Mouse (Mus musculus) liver, postnatal 0 days (tissue): ENCODE results near the gene Kcnq2. TPM values are rescaled to one million over a fixed set of nuclear protein-coding genes. Genes with fewer than 3 reads are reported as not detected.

Source experiments
- ATAC-seq: fragments of 200-750 bp; cut with Nextera tagmentation; 2 replicates; pipeline ENCODE4 v1.8.0; 2017; ENCODE audit warnings: mild to moderate bottlenecking, moderate library complexity
- DNase-seq: peaks from one replicate; pipeline ENCODE4 v3.0.0-alpha.2; 2016
- H3K27ac ChIP-seq: fragments of 300-500 bp; sonication (generic); 2 replicates; pipeline ENCODE4 v1.5.1; 2014; ENCODE audit warnings: antibody characterized with exemption, moderate library complexity, mild to moderate bottlenecking, low read depth
- H3K27me3 ChIP-seq: fragments of 300-500 bp; sonication (generic); 2 replicates; pipeline ENCODE4 v1.6.1; 2014; ENCODE audit warnings: low read length, control low read depth, mixed read lengths; ENCODE audit not compliant: insufficient read depth
- H3K36me3 ChIP-seq: fragments of 300-500 bp; sonication (generic); replicated peaks from 2 replicates; pipeline ENCODE4 v1.6.1; 2014; ENCODE audit warnings: mild to moderate bottlenecking, control low read depth, low read length, moderate library complexity, mixed read lengths; ENCODE audit not compliant: insufficient read depth
- H3K4me1 ChIP-seq: fragments of 300-500 bp; sonication (generic); 2 replicates; pipeline ENCODE4 v1.6.1; 2014; ENCODE audit warnings: antibody characterized with exemption, mild to moderate bottlenecking, control low read depth; ENCODE audit not compliant: insufficient read depth
- H3K4me2 ChIP-seq: fragments of 300-500 bp; sonication (generic); 2 replicates; pipeline ENCODE4 v1.6.1; 2014; ENCODE audit warnings: low read depth, mild to moderate bottlenecking, low read length, moderate library complexity, mixed read lengths
- H3K4me3 ChIP-seq: fragments of 300-500 bp; sonication (generic); 2 replicates; pipeline ENCODE4 v1.5.1; 2014; ENCODE audit warnings: low read depth, low read length
- H3K9ac ChIP-seq: fragments of 300-500 bp; sonication (generic); replicated peaks from 2 replicates; pipeline ENCODE4 v1.6.1; 2014; ENCODE audit warnings: mild to moderate bottlenecking, moderate library complexity
- H3K9me3 ChIP-seq: fragments of 300-500 bp; sonication (generic); 2 replicates; pipeline ENCODE4 v1.6.1; 2016; ENCODE audit warnings: mild to moderate bottlenecking, control low read depth, low read length, mixed read lengths
- CTCF ChIP-seq: sonication (generic); IDR thresholded peaks from 2 replicates; pipeline ENCODE4 v1.5.1; 2016; ENCODE audit warnings: antibody characterized with exemption, low read depth
- EP300 ChIP-seq: IDR thresholded peaks from 2 replicates; pipeline ENCODE4 v1.6.1; 2016; ENCODE audit warnings: antibody characterized with exemption, low read depth, mild to moderate bottlenecking
- WGBS: fragments of 180-500 bp; shearing (Covaris S2); extraction: QIAGEN DNeasy Blood & Tissue Kit; methylation state at CpG from one replicate; pipeline ENCODE4 v1.1.7; 2014; ENCODE audit not compliant: insufficient replicate concordance; 5-methylcytosine and 5-hydroxymethylcytosine counted together
- polyA plus RNA-seq: library from polyadenylated mRNA; unstranded; fragments of >200 nt; fragmentation: Nextera tagmentation; extraction: Ambion mirVana; gene quantifications from 2 replicates; pipeline ENCODE4 v1.2.1, GENCODE M21; 2015

Gene Kcnq2
- polyA plus RNA-seq, 1 experiment from 2014 or later = not detected

DNA sequence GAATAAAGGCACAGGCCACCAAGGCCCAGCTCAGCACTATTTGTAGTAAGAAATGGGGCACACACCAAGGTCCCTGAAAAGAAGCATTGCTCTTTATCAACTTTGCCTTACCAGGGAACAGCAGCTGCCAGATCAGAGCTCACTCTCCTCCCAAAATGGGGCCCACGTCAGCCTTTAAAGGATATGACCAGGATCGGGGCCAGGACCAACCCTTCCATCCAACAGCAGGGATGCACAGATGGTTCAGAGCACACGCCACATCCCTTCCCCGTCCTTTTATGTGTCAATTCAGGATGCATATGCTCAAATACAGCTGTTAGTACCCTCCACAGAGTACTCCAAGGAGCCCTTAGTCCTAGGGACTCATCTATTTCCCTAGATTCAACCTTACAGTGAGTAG is 4.9 kb downstream of the Kcnq2 start:
- Histone ChIP-seq H3K27ac (no peak overlapping the region), H3K9me3 (no peaks in the 10 kb centered on the region), H3K27me3 (peaks cover 23% of the 10 kb centered on the region), H3K9ac (no peak overlapping the region), H3K4me1 (0 out of 2 replicates have a peak, but pooled peaks cover 4% of the 10 kb centered on the region), H3K4me3 (no peak overlapping the region), H3K4me2 (no peak overlapping the region), H3K36me3 (no peaks in the 10 kb centered on the region)
- WGBS = 66% methylated on average over 4 of the region's 4 CpGs
- TF ChIP-seq EP300 = no peak
- TF ChIP-seq CTCF = no peak
- ATAC-seq (no peak), DNase-seq (no peak)

- peaks cover 12% of the 10 kb centered on the region for H3K27me3 ChIP-seq
- ATAC-seq = no peak
- no peaks in the 10 kb centered on the region for H3K4me1 ChIP-seq
- no peak overlapping the region for H3K9ac ChIP-seq
- DNase-seq = no peak
- H3K4me2 ChIP-seq = no peak overlapping the region
- no peaks in the 10 kb centered on the region for H3K9me3 ChIP-seq
- TF ChIP-seq EP300 = no peak
- TF ChIP-seq CTCF = no peak
- H3K27ac ChIP-seq = no peak overlapping the region
- 71% methylated on average over 4 of the region's 4 CpGs for WGBS
- H3K36me3 ChIP-seq = no peaks in the 10 kb centered on the region
- no peak overlapping the region for H3K4me3 ChIP-seq
These were observed 6.1 kb downstream of the Kcnq2 start for GRCm38 (mm10) chr2:181128963-181129362.

- Histone ChIP-seq H3K4me1 (no peaks in the 10 kb centered on the region), H3K4me2 (no peak overlapping the region), H3K36me3 (no peaks in the 10 kb centered on the region), H3K4me3 (no peak overlapping the region), H3K9me3 (no peaks in the 10 kb centered on the region), H3K27ac (no peak overlapping the region), H3K27me3 (peaks cover under 1% of the 10 kb centered on the region; the same call in 1 of the 2 replicates), H3K9ac (no peak overlapping the region)
- whole genome bisulfite sequencing = 30% methylated on average over 3 of the region's 3 CpGs
- ATAC-seq = no peak
- DNase-seq = no peak
- TF ChIP-seq EP300 (no peak), CTCF (no peak)
These were observed 7.3 kb downstream of the Kcnq2 start for GRCm38 (mm10) chr2:181127786-181128185.

DNA sequence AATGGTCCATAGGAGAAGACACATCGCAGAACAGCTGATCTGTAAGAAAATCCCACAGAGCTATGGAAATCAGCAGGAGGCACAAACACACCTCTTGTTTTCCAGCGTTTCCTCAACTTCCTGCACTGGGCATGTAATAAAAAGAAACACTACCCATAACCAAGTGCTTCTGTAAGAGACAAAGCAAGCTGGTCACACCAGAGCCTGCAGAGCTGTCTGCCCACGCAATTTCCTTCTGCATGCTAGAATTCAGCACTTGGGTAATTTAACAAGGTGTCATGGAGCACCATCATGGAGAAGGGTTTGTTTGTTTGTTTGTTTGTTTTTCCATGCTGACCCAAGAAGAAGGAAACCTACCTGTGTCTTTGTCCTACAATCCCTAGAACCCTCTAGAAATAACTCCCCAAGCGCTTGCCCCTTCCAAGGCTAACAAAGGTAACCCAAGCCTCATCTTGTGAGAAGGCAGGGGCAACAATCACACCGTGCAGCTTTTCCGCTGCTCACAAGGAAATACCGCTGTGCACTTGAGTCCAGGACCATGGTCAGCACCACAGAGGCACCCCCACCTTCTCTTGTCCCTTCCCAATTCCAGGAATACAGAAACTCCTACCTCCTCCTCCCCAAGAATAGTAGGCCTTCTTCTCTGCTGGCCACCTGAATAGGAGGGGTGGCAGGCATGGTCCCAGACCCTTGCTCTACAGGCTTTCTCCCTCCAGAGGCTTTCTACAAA is 9.2 kb downstream of the Kcnq2 start:
- WGBS = 37% methylated on average over 7 of the region's 7 CpGs
- Histone ChIP-seq H3K4me3 (no peak overlapping the region), H3K27me3 (no peaks in the 10 kb centered on the region), H3K27ac (no peak overlapping the region), H3K9ac (no peak overlapping the region), H3K9me3 (no peaks in the 10 kb centered on the region), H3K36me3 (no peaks in the 10 kb centered on the region), H3K4me2 (no peak overlapping the region), H3K4me1 (no peaks in the 10 kb centered on the region)
- ATAC-seq (no peak), DNase-seq (no peak)
- no peak for TF ChIP-seq CTCF
- TF ChIP-seq EP300 = no peak

GRCm38 (mm10) chr2:181122642-181123041 is 12.5 kb downstream of the Kcnq2 start:
- Histone ChIP-seq H3K9me3 (no peaks in the 10 kb centered on the region), H3K27ac (no peak overlapping the region), H3K36me3 (no peaks in the 10 kb centered on the region), H3K9ac (no peak overlapping the region), H3K4me1 (no peaks in the 10 kb centered on the region), H3K4me3 (no peak overlapping the region), H3K27me3 (no peaks in the 10 kb centered on the region), H3K4me2 (no peak overlapping the region)
- DNase-seq (no peak), ATAC-seq (no peak)
- no peak for TF ChIP-seq CTCF
- no peak for TF ChIP-seq EP300

DNA sequence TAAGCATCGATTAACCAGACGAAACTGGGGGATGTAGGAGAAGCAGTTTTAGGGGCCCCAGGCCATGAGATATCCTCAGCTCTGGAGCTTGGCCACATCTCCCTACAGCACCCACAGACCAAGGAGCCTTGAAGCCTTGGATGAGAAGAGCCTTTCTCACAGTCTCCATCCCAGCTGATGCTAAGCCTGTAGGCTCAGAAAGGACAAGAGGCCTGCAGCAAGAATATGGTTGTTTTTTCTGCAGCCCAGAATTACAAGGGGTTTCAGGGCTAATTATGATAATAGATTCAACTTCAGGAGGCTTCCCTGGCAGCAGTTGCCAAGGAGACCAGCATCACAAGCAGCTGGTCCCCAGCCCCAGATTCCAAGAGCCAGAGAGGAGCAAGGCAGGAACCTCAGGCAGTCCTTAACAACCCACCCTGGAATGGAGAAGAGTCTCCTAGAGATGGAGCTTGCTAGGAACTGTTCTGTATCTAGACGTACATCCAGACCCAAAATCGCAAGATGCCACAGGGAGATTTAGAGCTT is 14.1 kb downstream of the Kcnq2 start:
- ATAC-seq = no peak
- WGBS = 69% methylated on average over 4 of the region's 4 CpGs
- no peak for TF ChIP-seq CTCF
- TF ChIP-seq EP300 = no peak
- no peaks in the 10 kb centered on the region for H3K4me1 ChIP-seq
- H3K9ac ChIP-seq = no peak overlapping the region
- H3K27me3 ChIP-seq = no peaks in the 10 kb centered on the region
- no peak overlapping the region for H3K4me2 ChIP-seq
- no peak for DNase-seq
- no peaks in the 10 kb centered on the region for H3K9me3 ChIP-seq
- H3K4me3 ChIP-seq = no peak overlapping the region
- no peaks in the 10 kb centered on the region for H3K36me3 ChIP-seq
- no peak overlapping the region for H3K27ac ChIP-seq
